Mouse (Mus musculus) kidney, embryonic 14.5 days (tissue): ENCODE data around the gene Adamts13. TPM values are rescaled to one million over a fixed set of nuclear protein-coding genes. Genes with fewer than 3 reads are reported as not detected.

Experiments
- ATAC-seq: fragments of 200-750 bp; cut with Nextera tagmentation; 2 replicates; pipeline ENCODE4 v1.8.0; 2017; ENCODE audit warnings: moderate number of reproducible peaks, mild to moderate bottlenecking, moderate TSS enrichment, moderate library complexity; ENCODE audit not compliant: low FRiP score, low TSS enrichment
- H3K27ac ChIP-seq: fragments of 300-500 bp; sonication (generic); 2 replicates; pipeline ENCODE4 v1.5.1; 2014; ENCODE audit warnings: low read depth, mild to moderate bottlenecking, low read length, moderate library complexity, mixed read lengths
- H3K27me3 ChIP-seq: fragments of 300-500 bp; sonication (generic); 2 replicates; pipeline ENCODE4 v1.6.1; 2014; ENCODE audit warnings: mild to moderate bottlenecking, low read length; ENCODE audit not compliant: control insufficient read depth, insufficient read depth
- H3K36me3 ChIP-seq: fragments of 300-500 bp; sonication (generic); 2 replicates; pipeline ENCODE4 v1.6.1; 2014; ENCODE audit warnings: low read length, mixed read lengths; ENCODE audit not compliant: control insufficient read depth, insufficient read depth
- H3K4me1 ChIP-seq: fragments of 300-500 bp; sonication (generic); 2 replicates; pipeline ENCODE4 v1.6.1; 2014; ENCODE audit warnings: low read length, mixed read lengths; ENCODE audit not compliant: control insufficient read depth, insufficient read depth
- H3K4me2 ChIP-seq: fragments of 300-500 bp; sonication (generic); replicated peaks from 2 replicates; pipeline ENCODE4 v1.6.1; 2014; ENCODE audit warnings: low read depth, mild to moderate bottlenecking, low read length
- H3K4me3 ChIP-seq: fragments of 300-500 bp; sonication (generic); 2 replicates; pipeline ENCODE4 v1.5.1; 2014; ENCODE audit warnings: mild to moderate bottlenecking, low read length
- H3K9ac ChIP-seq: fragments of 300-500 bp; sonication (generic); 2 replicates; pipeline ENCODE4 v1.6.1; 2014; ENCODE audit warnings: low read depth, mild to moderate bottlenecking, low read length, moderate library complexity
- H3K9me3 ChIP-seq: fragments of 300-500 bp; sonication (generic); 2 replicates; pipeline ENCODE4 v1.6.1; 2016; ENCODE audit warnings: low read length; ENCODE audit not compliant: control insufficient read depth
- WGBS: fragments of 180-500 bp; shearing (Covaris S2); extraction: QIAGEN DNeasy Blood & Tissue Kit; methylation state at CpG from one replicate; pipeline ENCODE4 v1.1.7; 2014; 5-methylcytosine and 5-hydroxymethylcytosine counted together
- polyA plus RNA-seq: library from polyadenylated mRNA; unstranded; fragments of >200 nt; fragmentation: Nextera tagmentation; extraction: Ambion mirVana; gene quantifications from 2 replicates; pipeline ENCODE4 v1.2.1, GENCODE M21; 2014

Gene Adamts13
- polyA plus RNA-seq, 1 experiment from 2014 or later, result 0.05 TPM

DNA sequence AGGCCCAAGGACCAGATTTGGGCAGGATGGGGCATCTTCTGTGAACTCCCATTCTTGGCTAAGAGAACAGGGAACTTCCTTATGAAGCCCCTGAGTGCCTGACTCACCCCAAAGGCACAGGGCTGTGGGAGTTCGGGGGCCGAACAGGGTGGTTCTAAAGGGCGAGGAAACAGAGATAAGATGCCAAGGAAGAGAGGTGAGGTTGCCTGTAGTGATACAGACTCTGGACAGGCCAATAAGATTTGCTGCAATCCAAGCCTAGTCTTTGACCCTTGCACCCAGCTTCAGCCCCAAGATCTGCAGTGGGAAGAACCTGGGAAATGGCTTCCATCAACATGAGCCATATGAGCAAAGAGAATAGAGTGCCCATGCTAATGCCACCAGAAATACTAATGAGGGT lies 30.0 kb upstream of the Adamts13 start:
- Histone ChIP-seq H3K27ac (no peak overlapping the region), H3K27me3 (no peaks in the 10 kb centered on the region), H3K4me3 (no peak overlapping the region), H3K4me2 (no peak overlapping the region), H3K36me3 (0 out of 2 replicates have a peak, but pooled peaks cover 3% of the 10 kb centered on the region), H3K4me1 (no peaks in the 10 kb centered on the region), H3K9ac (no peak overlapping the region), H3K9me3 (no peaks in the 10 kb centered on the region)
- no peak for ATAC-seq
- WGBS, result 85% methylated on average over 3 of the region's 3 CpGs

DNA sequence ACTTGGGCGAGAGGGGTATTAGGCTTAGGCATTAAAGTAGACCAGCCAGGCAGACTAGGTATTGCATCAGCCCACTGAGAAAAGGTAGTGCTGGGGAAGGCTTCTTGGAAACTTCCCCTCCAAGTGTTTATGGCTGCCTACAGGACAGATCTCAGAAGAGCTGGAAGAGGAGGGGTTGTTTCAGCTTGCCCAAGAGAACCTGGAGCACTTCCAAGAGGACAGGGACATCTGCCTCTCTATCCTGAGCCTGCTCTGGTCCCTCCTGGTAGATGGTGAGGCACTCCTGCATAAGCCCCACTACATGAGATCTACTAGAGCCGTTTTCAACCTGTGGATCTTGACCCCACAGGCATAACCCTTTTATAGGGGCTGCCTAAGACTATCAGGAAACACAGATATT lies 22.8 kb upstream of the Adamts13 start:
- no peaks in the 10 kb centered on the region for H3K9me3 ChIP-seq
- H3K9ac ChIP-seq, result no peak overlapping the region
- no peak overlapping the region for H3K4me3 ChIP-seq
- H3K4me1 ChIP-seq, result no peaks in the 10 kb centered on the region
- no peaks in the 10 kb centered on the region for H3K27me3 ChIP-seq
- H3K4me2 ChIP-seq, result no peak overlapping the region
- WGBS, result 93% methylated on average over 2 of the region's 2 CpGs
- no peak for ATAC-seq
- H3K36me3 ChIP-seq, result peaks cover 53% of the 10 kb centered on the region
- no peak overlapping the region for H3K27ac ChIP-seq

DNA sequence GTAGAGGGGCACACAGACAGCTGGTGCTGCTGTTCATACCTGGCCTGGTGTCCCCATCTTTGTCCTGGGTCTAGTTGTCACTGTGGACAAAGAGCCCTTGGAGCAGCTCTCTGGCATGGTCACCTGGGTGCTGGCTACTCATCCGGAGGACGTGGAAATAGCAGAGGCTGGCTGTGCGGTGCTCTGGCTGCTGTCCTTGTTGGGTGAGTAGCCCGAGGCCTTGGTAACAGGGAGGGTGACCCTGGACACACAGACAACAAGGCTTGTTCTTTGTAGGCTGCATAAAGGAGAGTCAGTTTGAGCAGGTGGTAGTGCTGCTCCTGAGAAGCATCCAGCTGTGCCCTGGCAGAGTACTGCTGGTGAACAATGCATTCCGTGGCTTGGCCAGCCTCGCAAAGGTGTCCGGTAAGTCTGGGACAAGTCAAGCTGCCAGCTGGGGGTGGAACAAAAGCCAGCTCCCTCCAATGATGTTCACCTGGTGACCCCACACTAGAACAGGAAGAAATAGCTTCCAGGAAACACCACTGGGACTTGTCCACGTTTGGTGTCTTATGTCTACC lies 21.8 kb upstream of the Adamts13 start:
- no peaks in the 10 kb centered on the region for H3K4me1 ChIP-seq
- no peak overlapping the region for H3K9ac ChIP-seq
- no peak overlapping the region for H3K27ac ChIP-seq
- WGBS, result 86% methylated on average over 8 of the region's 8 CpGs
- no peak overlapping the region for H3K4me3 ChIP-seq
- ATAC-seq, result no peak
- no peaks in the 10 kb centered on the region for H3K27me3 ChIP-seq
- no peak overlapping the region for H3K4me2 ChIP-seq
- H3K36me3 ChIP-seq, result peaks cover 63% of the 10 kb centered on the region
- no peaks in the 10 kb centered on the region for H3K9me3 ChIP-seq

DNA sequence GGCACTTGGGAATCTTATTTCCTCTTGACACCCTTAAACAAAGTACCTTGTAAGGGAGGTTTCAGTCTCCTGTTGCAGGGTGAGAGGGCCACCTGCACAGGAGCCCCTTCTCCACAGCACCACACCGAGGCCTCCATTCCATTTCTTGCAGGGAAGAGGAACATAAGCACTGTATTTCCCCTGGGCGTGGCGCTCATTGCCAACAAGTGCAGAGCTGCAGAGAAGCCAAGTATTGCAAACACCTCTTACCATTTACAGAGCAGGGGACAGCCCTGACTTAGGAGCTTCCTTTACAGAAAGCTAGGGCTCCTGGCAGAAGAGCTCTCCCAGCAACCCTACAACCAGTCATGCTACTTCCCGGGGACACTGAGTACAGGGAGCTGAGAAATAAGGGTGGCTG lies 21.0 kb upstream of the Adamts13 start:
- H3K36me3 ChIP-seq, result peaks cover 69% of the 10 kb centered on the region
- no peak overlapping the region for H3K4me2 ChIP-seq
- no peak overlapping the region for H3K27ac ChIP-seq
- H3K9me3 ChIP-seq, result no peaks in the 10 kb centered on the region
- H3K27me3 ChIP-seq, result no peaks in the 10 kb centered on the region
- H3K9ac ChIP-seq, result no peak overlapping the region
- no peak for ATAC-seq
- no peaks in the 10 kb centered on the region for H3K4me1 ChIP-seq
- no peak overlapping the region for H3K4me3 ChIP-seq
- 93% methylated on average over 4 of the region's 4 CpGs for WGBS

DNA sequence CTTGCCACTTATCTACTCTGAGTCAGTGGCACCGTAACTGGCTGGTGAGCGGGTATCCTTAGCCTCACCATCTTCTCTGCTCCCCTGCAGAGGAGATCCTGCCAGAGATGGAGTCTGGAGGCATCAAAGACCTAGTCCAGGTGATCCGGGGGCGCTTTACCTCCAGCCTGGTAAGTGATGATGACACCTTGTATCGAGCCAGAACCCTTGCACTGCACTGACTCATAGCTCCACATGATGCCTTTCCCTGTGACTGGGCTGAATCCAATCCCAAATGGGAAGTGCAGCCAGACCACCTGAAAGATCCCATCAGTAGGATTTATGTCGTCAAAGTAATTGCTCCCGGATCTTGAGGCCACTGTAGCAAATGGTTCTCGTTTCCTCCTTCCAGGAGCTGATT lies 20.4 kb upstream of the Adamts13 start:
- no peaks in the 10 kb centered on the region for H3K27me3 ChIP-seq
- no peak overlapping the region for H3K27ac ChIP-seq
- ATAC-seq, result no peak
- WGBS, result 79% methylated on average over 8 of the region's 8 CpGs
- H3K4me1 ChIP-seq, result no peaks in the 10 kb centered on the region
- H3K4me2 ChIP-seq, result no peak overlapping the region
- no peaks in the 10 kb centered on the region for H3K9me3 ChIP-seq
- no peak overlapping the region for H3K9ac ChIP-seq
- peaks cover 72% of the 10 kb centered on the region for H3K36me3 ChIP-seq
- no peak overlapping the region for H3K4me3 ChIP-seq

DNA sequence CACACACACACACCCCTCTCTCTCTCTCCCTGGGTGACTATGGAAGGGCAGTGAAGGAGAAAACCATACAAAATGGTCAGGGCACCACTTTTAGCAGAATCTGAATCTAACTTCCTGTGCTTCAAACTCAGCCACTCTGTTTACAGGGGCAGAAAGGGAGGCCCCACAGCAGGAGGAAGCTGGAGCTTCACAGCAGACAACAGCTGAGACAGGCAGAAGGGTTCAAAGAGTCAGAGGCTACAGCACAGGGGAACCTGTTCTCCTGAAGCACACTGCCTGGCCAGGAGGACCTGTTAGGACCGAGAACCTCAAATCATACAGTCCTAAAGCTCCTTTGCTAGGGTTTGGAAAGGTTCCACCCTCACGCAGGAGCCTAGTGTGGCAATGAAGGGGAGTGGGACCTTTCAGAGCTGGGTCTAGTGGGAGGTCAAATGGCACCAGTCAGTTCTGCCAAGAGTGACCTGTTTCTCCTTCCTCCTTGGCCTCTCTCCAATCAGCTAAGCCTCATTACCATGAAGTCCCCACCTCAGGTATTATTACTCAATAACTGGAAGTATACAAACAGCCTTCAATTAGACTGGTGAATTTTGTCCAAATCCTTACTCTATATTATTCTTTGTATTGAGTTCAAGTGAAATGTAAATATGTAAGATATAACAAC lies 18.4 kb upstream of the Adamts13 start:
- H3K27me3 ChIP-seq, result no peaks in the 10 kb centered on the region
- H3K4me2 ChIP-seq, result no peak overlapping the region
- H3K27ac ChIP-seq, result no peak overlapping the region
- H3K4me3 ChIP-seq, result no peak overlapping the region
- ATAC-seq, result no peak
- H3K9me3 ChIP-seq, result no peaks in the 10 kb centered on the region
- WGBS, result 89% methylated on average over 2 of the region's 2 CpGs
- no peaks in the 10 kb centered on the region for H3K4me1 ChIP-seq
- H3K9ac ChIP-seq, result no peak overlapping the region
- peaks cover 85% of the 10 kb centered on the region for H3K36me3 ChIP-seq

DNA sequence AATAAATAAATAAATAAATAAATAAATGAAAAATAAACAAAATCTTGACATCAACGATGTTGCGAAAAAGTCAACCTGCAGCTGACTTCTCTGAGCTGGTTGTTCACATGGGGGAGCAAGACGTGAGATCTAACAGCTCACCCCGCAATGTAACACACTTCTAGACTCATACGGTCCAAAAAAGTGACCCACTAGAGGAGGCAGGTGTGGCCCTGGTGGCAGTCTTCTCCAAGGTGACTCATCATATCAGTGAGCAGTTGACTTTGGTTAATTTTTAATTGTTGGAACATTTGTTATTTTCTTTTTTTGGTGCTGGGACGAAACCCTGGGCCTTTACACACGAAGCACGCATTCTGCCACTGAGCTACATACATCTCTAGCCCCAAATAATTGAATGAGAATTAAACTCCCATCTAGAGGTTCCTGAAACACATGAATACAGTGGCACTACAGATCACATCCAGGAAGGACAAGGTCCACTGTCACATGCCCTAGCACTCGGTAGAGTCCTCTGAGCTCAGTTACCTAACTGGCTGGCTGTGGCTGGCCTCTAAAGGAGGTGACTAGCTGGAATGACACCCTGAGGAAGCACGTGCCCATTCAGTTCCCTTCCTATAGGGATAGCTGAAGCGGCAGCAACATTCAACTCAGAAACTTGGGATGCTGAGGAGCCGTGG lies 16.3 kb upstream of the Adamts13 start:
- Histone ChIP-seq H3K36me3 (peaks cover 90% of the 10 kb centered on the region), H3K27me3 (no peaks in the 10 kb centered on the region), H3K4me1 (peaks cover 1% of the 10 kb centered on the region; the same call in 1 of the 2 replicates), H3K4me3 (no peak overlapping the region), H3K4me2 (no peak overlapping the region), H3K9ac (no peak overlapping the region), H3K27ac (no peak overlapping the region), H3K9me3 (no peaks in the 10 kb centered on the region)
- 93% methylated on average over 12 of the region's 12 CpGs for WGBS
- ATAC-seq, result no peak

DNA sequence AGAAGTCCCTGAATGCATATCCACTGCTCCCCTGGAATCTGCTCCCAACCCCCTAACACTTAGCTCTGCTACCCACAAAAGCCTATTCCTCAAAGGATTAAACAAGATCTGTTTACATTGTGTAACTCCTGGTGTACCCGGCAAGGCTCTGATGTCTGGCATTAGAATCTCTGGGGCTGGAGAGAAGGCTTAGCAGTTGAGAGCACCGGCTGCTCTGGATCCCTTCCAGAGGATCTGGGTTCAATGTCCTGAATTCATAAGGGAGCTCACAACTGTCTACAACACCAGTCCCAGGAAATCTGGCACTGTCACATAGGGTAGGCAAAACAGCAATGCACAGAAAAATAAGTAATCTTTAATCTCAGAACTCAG lies 15.7 kb upstream of the Adamts13 start:
- no peak overlapping the region for H3K9ac ChIP-seq
- peaks cover 4% of the 10 kb centered on the region; the same call in 1 of the 2 replicates for H3K4me1 ChIP-seq
- H3K27ac ChIP-seq, result no peak overlapping the region
- 92% methylated on average over 2 of the region's 2 CpGs for WGBS
- H3K4me3 ChIP-seq, result no peak overlapping the region
- no peak overlapping the region for H3K4me2 ChIP-seq
- ATAC-seq, result no peak
- no peaks in the 10 kb centered on the region for H3K27me3 ChIP-seq
- no peaks in the 10 kb centered on the region for H3K9me3 ChIP-seq
- H3K36me3 ChIP-seq, result peaks cover 89% of the 10 kb centered on the region

DNA sequence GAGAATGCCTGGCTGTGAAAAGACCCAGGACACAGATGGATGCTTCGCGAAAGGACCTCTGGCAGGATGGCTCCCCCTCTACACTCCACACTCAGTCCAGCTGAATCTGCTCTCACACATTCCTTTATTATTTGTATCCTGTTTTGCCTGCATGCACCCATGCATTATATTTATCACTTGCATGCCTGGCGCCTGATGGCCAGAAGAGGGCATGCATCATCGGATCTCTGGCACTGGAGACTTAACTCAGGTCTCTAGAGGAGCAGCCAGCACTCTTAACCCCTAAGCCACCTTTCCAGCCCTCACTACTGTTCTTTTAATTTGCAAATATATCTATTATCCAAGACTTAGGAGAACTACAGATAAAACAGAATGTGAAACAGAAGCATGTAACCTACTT lies 12.5 kb upstream of the Adamts13 start:
- WGBS, result 70% methylated on average over 4 of the region's 4 CpGs
- Histone ChIP-seq H3K27ac (no peak overlapping the region), H3K9ac (no peak overlapping the region), H3K4me3 (no peak overlapping the region), H3K36me3 (peaks cover 58% of the 10 kb centered on the region), H3K9me3 (no peaks in the 10 kb centered on the region), H3K27me3 (no peaks in the 10 kb centered on the region), H3K4me1 (peaks cover 10% of the 10 kb centered on the region), H3K4me2 (no peak overlapping the region)
- ATAC-seq, result no peak
